Mouse (Mus musculus) testis, postnatal 10 days (tissue): ENCODE data around the gene Ctdsp2.
A peak's percentile ranks its signal among the peaks of the same experiment; 100 is the strongest.

Experiments
- DNase-seq: peaks from one replicate; pipeline ENCODE4 v3.0.0; 2021; ENCODE audit warnings: low spot score

Ctdsp2 gene

GRCm38 (mm10) chr10:126990313-126991056 lies 12.0 kb downstream of the Ctdsp2 start:
- DNase-seq: peak; percentile 94

- DNase-seq: no peak
Observed at GRCm38 (mm10) chr10:126991676-126992075, 13.2 kb downstream of the Ctdsp2 start.

GRCm38 (mm10) chr10:126993621-126994020 lies 15.1 kb downstream of the Ctdsp2 start:
- no peak for DNase-seq

GRCm38 (mm10) chr10:126997340-126998113 lies 19.0 kb downstream of the Ctdsp2 start:
- DNase-seq: no peak

- no peak for DNase-seq
Observed at GRCm38 (mm10) chr10:127000529-127000928, 22.0 kb downstream of the Ctdsp2 start, which contains the start of gene Avil. Gene Avil, plus strand, starts transcription at chr10:127000709.

GRCm38 (mm10) chr10:127001297-127001696 lies 22.8 kb downstream of the Ctdsp2 start:
- DNase-seq: no peak

- DNase-seq: no peak
Observed at GRCm38 (mm10) chr10:127002056-127002455, 23.5 kb downstream of the Ctdsp2 start.

GRCm38 (mm10) chr10:127002765-127003164 lies 24.2 kb downstream of the Ctdsp2 start:
- DNase-seq: no peak

GRCm38 (mm10) chr10:127003334-127003733 lies 24.8 kb downstream of the Ctdsp2 start:
- no peak for DNase-seq

GRCm38 (mm10) chr10:127003806-127004205 lies 25.3 kb downstream of the Ctdsp2 start:
- no peak for DNase-seq

GRCm38 (mm10) chr10:127016488-127016887 lies 38.0 kb downstream of the Ctdsp2 start:
- DNase-seq: no peak

GRCm38 (mm10) chr10:127017071-127017470 lies 38.6 kb downstream of the Ctdsp2 start:
- no peak for DNase-seq

GRCm38 (mm10) chr10:127018422-127018821 lies 39.9 kb downstream of the Ctdsp2 start:
- DNase-seq: no peak

- DNase-seq: peak; percentile 97
Observed at GRCm38 (mm10) chr10:127030336-127031296, 52.1 kb downstream of the Ctdsp2 start, which contains the start of gene Tsfm. Gene Tsfm, minus strand, starts transcription at chr10:127030840.

- no peak for DNase-seq
Observed at GRCm38 (mm10) chr10:127033301-127033741, 54.8 kb downstream of the Ctdsp2 start.

GRCm38 (mm10) chr10:127036273-127036672 lies 57.8 kb downstream of the Ctdsp2 start:
- DNase-seq: no peak

GRCm38 (mm10) chr10:127037641-127038040 lies 59.1 kb downstream of the Ctdsp2 start:
- DNase-seq: no peak

GRCm38 (mm10) chr10:127040569-127041214 lies 62.2 kb downstream of the Ctdsp2 start:
- DNase-seq: no peak

GRCm38 (mm10) chr10:127041274-127041766 lies 62.8 kb downstream of the Ctdsp2 start, which contains the start of the genes Mettl1 and Eef1akmt3:
Gene Mettl1, plus strand, starts transcription at chr10:127041414.
Gene Eef1akmt3, minus strand, starts transcription at chr10:127041513.
- DNase-seq: peak; percentile 68

GRCm38 (mm10) chr10:127041774-127042338 lies 63.3 kb downstream of the Ctdsp2 start:
- peak; percentile 93 for DNase-seq
